Mouse (Mus musculus): ENCODE results near the gene Defb25.

GRCm38 (mm10) chr2:152637381-152637780, 14.5 kb upstream of the Defb25 start:
- TF ChIP-seq CTCF (IDR thresholded peaks at IDR 0.05; ENCODE audit: borderline replicate concordance, control insufficient read depth, extremely low read depth, insufficient read depth, low read length, poor library complexity): no peak
- no peak for TF ChIP-seq POLR2A (IDR thresholded peaks at IDR 0.05; ENCODE audit: control insufficient read depth, extremely low read depth, insufficient read depth, low read length, poor library complexity)

Data from thymus, adult 2 months (tissue).